In genomic region chr9:31279306-31279705, GRCm38 (mm10) we compare ENCODE assay signal across 8 mouse cellular contexts. TPM values are rescaled to one million over a fixed set of nuclear protein-coding genes. Genes with fewer than 3 reads are reported as not detected.
DNase-seq lines count a peak whose midpoint lies in the region; ATAC-seq and TF ChIP-seq lines count a peak whose summit lies in the region.

No protein-coding gene starts in this region.

- peak overlapping the region; percentile 100 for H3K27ac ChIP-seq in testis, adult 2 months (ENCODE audit: control insufficient read depth, insufficient read depth, low read depth, low read length)
- peak overlapping the region; percentile 99 for H3K27ac ChIP-seq in limb, embryonic 13.5 days
- H3K27ac ChIP-seq in stomach, embryonic 16.5 days (ENCODE audit: low read length) = peak overlapping the region; percentile 98

- H3K9me3 ChIP-seq in limb, embryonic 13.5 days = no peaks in the 10 kb centered on the region
- H3K9me3 ChIP-seq in stomach, embryonic 16.5 days (replicated peaks; ENCODE audit: control insufficient read depth, low read length) = no peaks in the 10 kb centered on the region

- TF ChIP-seq CTCF in testis, adult 2 months (IDR thresholded peaks at IDR 0.05; ENCODE audit: control insufficient read depth, insufficient read depth, insufficient replicate concordance, low read depth, low read length) = no peak

- no peaks in the 10 kb centered on the region for H3K36me3 ChIP-seq in testis, adult 2 months (ENCODE audit: control insufficient read depth, insufficient read depth, low read length)
- H3K36me3 ChIP-seq in limb, embryonic 13.5 days = no peaks in the 10 kb centered on the region
- no peaks in the 10 kb centered on the region for H3K36me3 ChIP-seq in stomach, embryonic 16.5 days (ENCODE audit: control insufficient read depth, insufficient read depth, low read length)

- no peaks in the 10 kb centered on the region for H3K27me3 ChIP-seq in testis, adult 2 months (ENCODE audit: control insufficient read depth, insufficient read depth, low read length)
- H3K27me3 ChIP-seq in limb, embryonic 13.5 days = no peaks in the 10 kb centered on the region
- H3K27me3 ChIP-seq in stomach, embryonic 16.5 days (ENCODE audit: control insufficient read depth, insufficient read depth, low read length) = no peaks in the 10 kb centered on the region

- peak overlapping the region; percentile 97 for H3K4me3 ChIP-seq in testis, adult 2 months (ENCODE audit: control insufficient read depth, low read depth, low read length)
- H3K4me3 ChIP-seq in limb, embryonic 13.5 days = peak overlapping the region; percentile 80
- peak overlapping the region; percentile 77 for H3K4me3 ChIP-seq in stomach, embryonic 16.5 days (replicated peaks; ENCODE audit: low read length)

- peak; percentile 36 for DNase-seq in embryo, embryonic 10.5 days (ENCODE audit: low spot score)
- no peak for DNase-seq in embryo, embryonic 10 days (ENCODE audit: low spot score)
- no peak for DNase-seq in testis, postnatal 10 days (ENCODE audit: low spot score)
- no peak for DNase-seq in layer of hippocampus, postnatal 14 days (ENCODE audit: low spot score in 2 of 2)
- DNase-seq in frontal cortex, postnatal 25 days (ENCODE audit: low spot score in 2 of 2) = no peak

- peak overlapping the region; percentile 64 for H3K9ac ChIP-seq in limb, embryonic 13.5 days
- peak overlapping the region; percentile 97; the same call in 1 of the 2 replicates for H3K9ac ChIP-seq in stomach, embryonic 16.5 days (ENCODE audit: low read length)

- peak overlapping the region; percentile 78 for H3K4me2 ChIP-seq in limb, embryonic 13.5 days (replicated peaks)
- H3K4me2 ChIP-seq in stomach, embryonic 16.5 days (ENCODE audit: low read depth, low read length) = peak overlapping the region; percentile 65

- 62% methylated on average over 2 of the region's 2 CpGs for WGBS in limb, embryonic 13.5 days
- 48% methylated on average over 2 of the region's 2 CpGs for WGBS in stomach, embryonic 16.5 days

- ATAC-seq in limb, embryonic 13.5 days (ENCODE audit: low FRiP score, low read depth) = no peak
- ATAC-seq in stomach, embryonic 16.5 days (ENCODE audit: insufficient read depth, low FRiP score) = no peak

- peaks cover 19% of the 10 kb centered on the region for H3K4me1 ChIP-seq in testis, adult 2 months (ENCODE audit: control insufficient read depth, insufficient read depth, low read length)
- H3K4me1 ChIP-seq in limb, embryonic 13.5 days = peaks cover 25% of the 10 kb centered on the region
- peaks cover 15% of the 10 kb centered on the region; the same call in 1 of the 2 replicates for H3K4me1 ChIP-seq in stomach, embryonic 16.5 days (ENCODE audit: control insufficient read depth, insufficient read depth, low read length)

- TF ChIP-seq POLR2A in testis, adult 2 months (IDR thresholded peaks at IDR 0.05; ENCODE audit: control insufficient read depth, low read depth, low read length) = no peak

RNA-seq across cellular contexts. Expression of gene Prdm10, which starts 1.0 kb away (rescaled TPM):
- 4.7 and 5.1 TPM in 2 replicates for polyA plus RNA-seq in testis, adult 2 months (2012; rRNA removed)
- polyA plus RNA-seq in limb, embryonic 13.5 days (2015; fragmentation: Nextera tagmentation; extraction: Ambion mirVana) = 5.1 and 5.2 TPM in 2 replicates
- 4.8 and 5.2 TPM in 2 replicates for polyA plus RNA-seq in stomach, embryonic 16.5 days (2015; fragmentation: Nextera tagmentation; extraction: Ambion mirVana)
- total RNA-seq in layer of hippocampus, postnatal 14 days (2021) = 10 to 100 TPM; 16.8 to 17.2 TPM
